Mouse (Mus musculus): ENCODE data around the gene Vmn2r16.

Gene Vmn2r16

DNA sequence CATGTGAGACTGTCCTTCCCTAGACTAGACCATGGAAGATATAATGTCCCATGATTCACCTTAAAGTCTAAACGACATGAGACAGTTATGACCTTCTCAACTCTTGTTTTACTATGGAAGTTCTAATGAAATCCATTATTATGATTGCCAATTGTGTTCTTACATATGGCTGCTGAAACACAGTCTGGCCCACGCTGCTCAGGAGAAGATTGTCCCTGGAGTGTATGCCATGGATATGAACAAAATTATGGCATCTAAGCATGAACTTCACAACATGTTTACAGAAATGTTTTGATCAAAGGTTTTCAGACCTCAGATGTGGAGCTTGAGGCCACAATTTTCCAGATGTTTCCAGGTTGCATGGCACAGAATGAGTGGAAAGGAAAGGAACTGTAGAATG lies at the start of gene Vmn2r16:
Gene Vmn2r16 (plus strand): TSS at position 301 of the 400 bp plus-strand sequence.
- no peak for DNase-seq

DNA sequence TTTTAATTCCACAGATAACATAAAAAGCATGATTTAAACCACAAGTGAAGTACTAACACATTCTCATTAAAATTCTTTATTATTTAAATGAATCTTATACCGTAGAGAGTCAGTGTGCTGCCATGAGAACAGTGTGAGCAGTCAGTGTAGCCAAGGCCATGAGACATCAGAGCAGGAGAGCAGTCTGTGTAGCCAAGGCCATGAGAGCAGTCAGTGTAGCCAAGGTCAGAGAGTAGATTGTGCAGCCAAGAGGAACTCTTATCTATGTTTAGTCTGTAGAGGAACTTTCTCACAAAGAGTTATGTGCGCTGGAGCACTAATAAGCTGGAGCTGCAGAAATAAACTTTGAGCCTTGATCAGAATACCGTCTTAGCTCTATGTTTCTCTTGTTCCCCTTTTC lies 35.3 kb upstream of the Vmn2r16 start:
- DNase-seq, result no peak

DNA sequence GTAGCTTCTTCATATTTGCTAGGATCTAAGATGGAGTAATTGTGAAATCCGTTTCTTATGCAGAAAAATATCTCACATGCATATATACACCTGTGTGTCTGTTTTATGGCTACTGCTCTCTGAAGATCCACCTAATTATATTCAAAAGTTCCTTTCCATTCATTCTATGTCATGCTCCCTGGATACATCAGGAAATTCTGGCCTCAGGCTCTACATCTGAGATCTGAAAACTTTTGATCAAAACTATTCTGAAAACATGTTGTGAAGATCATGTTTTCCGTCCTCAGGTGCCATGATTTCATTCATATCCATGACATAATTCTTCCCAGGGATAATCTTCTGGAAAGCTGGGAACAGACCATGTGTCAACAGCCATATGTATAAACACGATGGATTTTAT lies 32.4 kb upstream of the Vmn2r16 start, which contains the start of gene Vmn2r15:
Gene Vmn2r15 (minus strand): TSS at position 101 of the 400 bp plus-strand sequence.
- no peak for DNase-seq

DNA sequence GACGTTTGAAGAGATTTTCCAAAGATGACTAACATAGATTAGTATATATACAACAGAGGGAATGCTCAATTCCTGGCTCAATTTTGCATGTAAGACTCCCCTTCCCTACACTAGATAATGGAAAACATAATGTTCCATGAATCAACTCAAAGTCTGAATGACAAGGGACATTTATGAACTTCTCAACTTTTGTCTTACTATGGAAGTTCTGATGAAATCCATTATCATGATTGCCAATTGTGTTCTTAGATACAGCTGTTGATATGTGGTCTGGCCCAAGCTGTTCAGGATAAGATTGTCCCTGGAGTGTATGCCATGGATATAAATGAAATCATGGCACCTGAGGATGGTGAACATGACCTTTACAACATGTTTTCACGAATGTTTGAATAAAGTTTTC lies 89.4 kb downstream of the Vmn2r16 start, which contains the start of gene Vmn2r17:
Gene Vmn2r17 (plus strand): TSS at position 301 of the 400 bp plus-strand sequence.
- no peak for DNase-seq

All from kidney, postnatal 4 days (tissue).